Mouse (Mus musculus): Measurements from ENCODE around the gene Igfbp7.

Gene Igfbp7

GRCm38 (mm10) chr5:77340033-77340432 is 67.8 kb downstream of the Igfbp7 start:
- no peak for DNase-seq

GRCm38 (mm10) chr5:77330154-77330553 is 77.7 kb downstream of the Igfbp7 start:
- no peak for DNase-seq

GRCm38 (mm10) chr5:77324936-77325335 is 82.9 kb downstream of the Igfbp7 start:
- no peak for DNase-seq

- DNase-seq, result no peak
These were observed 92.9 kb downstream of the Igfbp7 start for GRCm38 (mm10) chr5:77314986-77315385.

DNA sequence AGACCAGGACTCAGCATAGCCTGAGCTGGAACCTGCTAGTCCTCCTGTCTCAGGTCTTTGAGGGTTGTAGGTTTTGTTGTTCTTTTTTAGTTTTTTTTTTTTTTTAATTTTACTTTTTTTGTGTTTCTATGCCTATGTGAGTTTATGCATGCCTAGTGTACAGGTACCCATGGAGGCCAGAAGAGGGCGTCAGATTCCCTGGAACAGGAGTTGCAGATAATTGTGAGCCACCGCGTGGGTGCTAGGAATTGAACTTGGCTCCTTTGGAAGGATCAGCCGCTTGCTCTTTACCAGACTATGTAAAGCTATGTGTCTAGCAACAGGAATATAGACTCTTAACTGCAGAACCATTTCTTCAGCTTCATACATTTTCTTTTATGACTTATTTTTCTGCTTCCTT is 93.6 kb downstream of the Igfbp7 start:
- DNase-seq, result no peak

GRCm38 (mm10) chr5:77309924-77310772 is 97.7 kb downstream of the Igfbp7 start, which contains the start of the genes Noa1 and Polr2b:
TSS of gene Noa1 (minus strand) at chr5:77310084.
TSS of gene Polr2b (plus strand) at chr5:77310147.
- DNase-seq, result peak; percentile 99

DNA sequence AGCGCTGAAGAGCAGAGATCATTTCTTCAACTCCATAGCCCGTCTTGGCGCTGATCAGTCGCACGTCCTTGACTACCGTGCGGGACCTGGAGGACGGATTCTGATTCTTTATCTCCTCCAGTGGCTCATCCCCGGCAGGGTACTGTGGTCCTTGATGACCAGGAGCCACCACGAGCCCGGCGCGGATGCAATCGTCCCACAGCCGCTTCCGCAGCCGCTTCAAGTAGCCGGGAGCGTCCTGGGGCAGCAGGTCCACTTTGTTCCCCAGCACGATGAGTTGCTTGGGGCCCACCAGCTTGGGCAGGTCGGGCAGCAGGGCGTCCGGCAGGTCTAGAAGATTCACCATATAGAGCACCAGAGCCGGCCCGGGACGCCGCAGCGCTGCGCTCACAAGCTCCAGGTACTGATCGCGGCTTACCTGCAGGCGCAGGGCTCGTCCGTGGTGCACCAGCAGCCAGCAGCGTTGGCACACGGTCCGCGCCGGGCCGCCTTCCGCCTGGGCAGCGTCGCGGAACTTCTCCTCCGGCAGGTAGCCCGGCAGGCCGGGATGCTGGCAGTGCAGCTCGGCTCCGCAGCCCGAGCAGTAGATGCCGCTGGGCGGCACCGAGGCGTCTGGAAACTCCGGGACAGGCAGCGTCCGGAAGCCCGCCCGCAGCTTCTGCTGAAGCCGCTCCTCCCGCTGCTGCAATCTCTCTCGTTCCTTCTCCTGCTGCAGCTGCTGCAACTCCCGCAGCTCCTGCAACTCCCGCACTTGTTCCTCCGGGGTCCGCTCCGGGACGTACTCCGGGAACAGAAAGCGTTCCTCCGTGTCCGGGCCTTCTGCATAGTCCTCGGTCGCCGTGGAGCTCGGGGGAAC is 98.6 kb downstream of the Igfbp7 start:
- DNase-seq, result peak; percentile 31

- DNase-seq, result no peak
These were observed 99.9 kb downstream of the Igfbp7 start for GRCm38 (mm10) chr5:77307821-77308553.

- DNase-seq, result no peak
These were observed 106.4 kb downstream of the Igfbp7 start for GRCm38 (mm10) chr5:77301296-77301903.

DNA sequence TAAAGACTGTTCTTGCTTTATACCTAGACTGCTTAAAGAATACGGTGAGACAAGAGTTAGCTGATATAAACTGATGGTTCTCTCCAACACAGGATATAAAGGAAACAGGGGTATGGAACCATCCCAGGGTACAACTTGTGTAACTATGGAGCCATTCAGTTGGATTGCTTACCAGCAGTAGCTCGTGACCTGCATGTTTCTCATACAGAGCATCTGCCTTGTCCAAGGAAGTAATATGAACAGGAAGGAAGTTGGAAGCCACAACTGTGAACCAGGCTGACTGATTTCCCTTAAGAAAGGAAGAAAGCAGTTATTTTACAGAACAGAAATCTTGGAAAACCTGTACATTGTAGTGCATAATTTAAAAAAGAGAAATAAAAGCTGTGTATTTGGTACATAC is 108.4 kb downstream of the Igfbp7 start:
- DNase-seq, result no peak
